In the genomic region with DNA sequence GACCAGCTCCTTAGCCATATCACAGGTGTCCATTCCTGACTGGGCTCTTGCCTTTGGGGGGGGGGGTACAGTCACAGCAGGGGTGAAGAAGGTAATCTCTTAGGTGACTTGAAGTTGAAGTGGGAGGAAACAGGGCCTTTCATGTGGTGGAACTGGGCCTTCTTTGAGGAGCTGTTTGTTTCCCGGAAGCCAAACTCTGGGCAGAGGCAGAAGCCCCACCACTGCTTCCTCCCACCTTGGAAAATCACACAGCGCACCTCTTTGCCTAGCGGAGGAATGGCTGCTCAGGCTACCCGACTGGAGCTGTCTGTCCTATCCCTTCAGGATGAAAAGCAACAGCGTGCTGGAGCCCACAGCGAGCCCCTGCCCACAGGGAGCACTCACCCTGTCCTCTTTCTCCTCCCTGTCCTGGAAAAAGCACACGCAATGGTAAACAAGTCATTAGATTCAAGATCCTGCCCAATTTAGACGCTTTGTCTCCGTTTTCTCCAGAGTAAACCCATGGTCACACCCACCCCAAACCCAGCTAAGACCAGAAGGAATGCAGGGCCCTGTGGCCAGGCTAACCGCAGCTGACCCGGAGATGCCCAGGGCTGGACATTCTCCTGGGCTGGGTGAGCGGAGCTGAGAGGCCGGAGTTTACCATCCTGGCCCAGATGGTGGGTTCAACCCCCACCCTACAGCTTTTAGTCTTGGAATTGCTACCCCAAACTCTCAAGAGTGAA, we compare ENCODE assay signal across 11 mouse cellular contexts. TPM values are rescaled to one million over a fixed set of nuclear protein-coding genes. Genes with fewer than 3 reads are reported as not detected.
DNase-seq lines count a peak whose midpoint lies in the region; TF ChIP-seq lines count a peak whose summit lies in the region.
"Had no signal": no experiment of that assay in that cellular context is flagged by ENCODE, and none has a peak within 500 bp of the region (broad histone marks: within the 10 kb centered on the region; RNA-seq: fewer than 3 reads in every experiment).

No protein-coding gene starts in this region.

- H3K27me3 ChIP-seq in kidney, adult 2 months (replicated peaks; ENCODE audit: control insufficient read depth, insufficient read depth, low read length): no peaks in the 10 kb centered on the region
- H3K27me3 ChIP-seq in E14TG2a.4 (ENCODE audit: insufficient read depth, low read length): peaks cover 33% of the 10 kb centered on the region
- H3K27me3 ChIP-seq: midbrain, embryonic 12.5 days had no signal

- H3K9me3 ChIP-seq in E14TG2a.4 (ENCODE audit: low read length): no peaks in the 10 kb centered on the region
- H3K9me3 ChIP-seq: midbrain, embryonic 12.5 days had no signal

- no peak for DNase-seq in kidney, adult 2 months
- no peak for DNase-seq in kidney, postnatal 4 days
- DNase-seq in fibroblast of lung, adult 2 months (ENCODE audit: low read depth): peak; percentile 64
- DNase-seq in naive thymus-derived CD4-positive, alpha-beta T cell, adult 2 months (ENCODE audit: low read depth): peak; percentile 82
- DNase-seq in retina, embryonic 14.5 days (ENCODE audit: low spot score): no peak
- DNase-seq in adrenal gland, adult (ENCODE audit: inconsistent age in 2 of 2, low spot score in 1 of 2): no peak
- DNase-seq in left cerebral cortex, adult 18-20 months (ENCODE audit: low spot score in 2 of 2): no peak
- DNase-seq: kidney, adult 8-10 months had no signal

- TF ChIP-seq POLR2A in kidney, adult 2 months (IDR thresholded peaks at IDR 0.05; ENCODE audit: low read depth, low read length): no peak

- no peaks in the 10 kb centered on the region for H3K36me3 ChIP-seq in kidney, adult 2 months (ENCODE audit: control insufficient read depth, insufficient read depth, low read length)
- H3K36me3 ChIP-seq in E14TG2a.4 (ENCODE audit: insufficient read depth, low read length): no peaks in the 10 kb centered on the region
- H3K36me3 ChIP-seq: midbrain, embryonic 12.5 days had no signal

- H3K4me1 ChIP-seq in kidney, adult 2 months (ENCODE audit: control insufficient read depth, insufficient read depth, low read length): no peaks in the 10 kb centered on the region; the same call in 1 of the 2 replicates
- peaks cover 20% of the 10 kb centered on the region for H3K4me1 ChIP-seq in E14TG2a.4 (replicated peaks; ENCODE audit: low read depth, low read length)
- H3K4me1 ChIP-seq: midbrain, embryonic 12.5 days had no signal

- no peak overlapping the region for H3K4me3 ChIP-seq in kidney, adult 2 months (ENCODE audit: insufficient read depth, low read depth, low read length)
- peak overlapping the region; percentile 65 for H3K4me3 ChIP-seq in E14TG2a.4 (replicated peaks; ENCODE audit: low read length)
- H3K4me3 ChIP-seq: erythroblast, embryonic 14.5 days; midbrain, embryonic 12.5 days had no signal

- H3K27ac ChIP-seq in kidney, adult 2 months (ENCODE audit: insufficient read depth, low read depth, low read length): peak overlapping the region; percentile 60; the same call in 1 of the 2 replicates
- H3K27ac ChIP-seq: midbrain, embryonic 12.5 days had no signal

- TF ChIP-seq CTCF in kidney, adult 2 months (conservative IDR thresholded peaks at IDR 0.05; ENCODE audit: insufficient read depth, insufficient read length, low read depth, low read length): no peak
- no peak for TF ChIP-seq CTCF in E14TG2a.4 (conservative IDR thresholded peaks at IDR 0.05; ENCODE audit: low read length)

- 63% methylated on average over 13 of the region's 13 CpGs for WGBS in kidney, adult 2 months

RNA-seq across cellular contexts. Expression of gene Fli1, which starts 24.1 kb away (rescaled TPM):
- polyA plus RNA-seq in kidney, adult 2 months (2012; rRNA removed): 7.2 and 9.6 TPM in 2 replicates
- total RNA-seq in left cerebral cortex, adult 18-20 months (2021): 1 to 10 TPM; 5.8 to 6.4 TPM

Comparison
In these comparisons a context has a peak if more than half of its experiments do, and no peak if none do; other contexts are left out.
1. DNase-seq: peak in fibroblast of lung, adult 2 months (single experiment) and naive thymus-derived CD4-positive, alpha-beta T cell, adult 2 months (single experiment); none in kidney, adult 2 months (single experiment), kidney, postnatal 4 days (0 of 2), retina, embryonic 14.5 days (single experiment), adrenal gland, adult (0 of 2) and left cerebral cortex, adult 18-20 months (0 of 2).